Mouse (Mus musculus) splenic B cell, adult 2 months (primary cell): ENCODE measurements around the gene Epb41l2.

Source experiments
- DNase-seq: peaks from one replicate; pipeline ENCODE4 v3.0.0-alpha.2; 2011; ENCODE audit warnings: low read depth, low spot score
- H3K27me3 ChIP-seq: 2 replicates; pipeline ENCODE4 v1.6.1; 2012; ENCODE audit warnings: mild to moderate bottlenecking, low read length, moderate library complexity, mixed read lengths; ENCODE audit not compliant: control insufficient read depth, poor library complexity, insufficient read depth, severe bottlenecking
- H3K36me3 ChIP-seq: 2 replicates; pipeline ENCODE4 v1.6.1; 2012; ENCODE audit warnings: mild to moderate bottlenecking, low read length, moderate library complexity, mixed read lengths; ENCODE audit not compliant: control insufficient read depth, poor library complexity, insufficient read depth, severe bottlenecking

The Epb41l2 gene

DNA sequence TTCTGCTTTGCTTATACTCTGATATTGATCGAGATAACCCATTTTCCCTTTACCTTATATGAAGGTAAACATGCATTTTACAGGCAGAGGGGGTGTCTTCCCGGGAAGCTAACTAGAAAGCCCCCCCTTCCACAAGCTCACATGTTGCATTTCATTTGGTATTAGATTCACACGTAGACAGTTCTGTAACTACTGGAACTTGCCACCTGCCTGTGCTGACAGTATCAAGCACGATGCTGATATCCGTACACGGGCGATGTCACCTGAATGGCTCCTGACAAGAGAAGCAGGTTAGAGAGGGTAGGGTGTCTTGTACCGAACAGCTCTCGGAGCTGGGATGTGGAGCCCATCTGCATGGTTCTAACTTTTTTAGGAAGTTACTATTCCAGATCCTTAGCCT lies 41.0 kb downstream of the Epb41l2 start:
- no peak for DNase-seq
- Histone ChIP-seq H3K27me3 (no peaks in the 10 kb centered on the region), H3K36me3 (no peaks in the 10 kb centered on the region)

DNA sequence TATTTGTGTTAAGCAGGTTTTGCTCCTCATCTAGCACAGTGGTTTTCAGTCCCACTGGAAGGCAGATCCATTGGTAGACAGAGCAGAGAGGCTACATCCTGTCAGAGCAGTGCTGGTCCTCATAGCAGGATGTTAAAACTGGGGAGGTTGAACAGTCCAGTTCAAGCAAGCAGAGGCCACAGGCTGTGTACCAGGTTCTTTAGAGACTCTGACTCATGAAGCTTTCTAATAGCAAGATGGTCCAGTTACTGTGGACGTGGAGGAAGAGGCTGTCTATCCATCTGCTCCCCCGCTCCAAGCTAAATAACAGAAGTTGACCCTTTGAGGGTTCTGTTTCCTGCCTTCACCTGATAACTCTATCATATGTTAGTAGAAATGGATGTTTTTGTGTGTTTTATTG lies 41.8 kb downstream of the Epb41l2 start:
- no peaks in the 10 kb centered on the region for H3K27me3 ChIP-seq
- H3K36me3 ChIP-seq: no peaks in the 10 kb centered on the region
- DNase-seq: no peak

DNA sequence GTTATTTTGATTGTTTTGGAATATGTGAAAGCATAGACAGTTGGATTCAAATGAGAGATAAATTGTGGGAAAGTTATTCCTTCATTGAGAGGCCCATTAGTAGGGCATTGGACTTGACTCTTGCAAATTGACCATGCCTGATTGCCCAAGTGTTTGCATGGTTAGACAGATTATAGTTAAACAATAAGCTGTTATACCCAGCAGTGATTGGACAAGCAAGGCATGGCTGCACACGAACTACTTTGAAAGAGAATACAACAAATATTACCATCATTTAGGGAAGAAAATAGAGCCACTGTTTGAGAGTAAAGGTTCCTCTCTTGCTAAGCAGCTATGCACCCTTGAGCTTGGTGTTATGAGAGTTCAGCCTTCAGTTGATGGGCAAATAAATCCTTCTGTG lies 43.3 kb downstream of the Epb41l2 start:
- no peaks in the 10 kb centered on the region for H3K27me3 ChIP-seq
- no peak for DNase-seq
- no peaks in the 10 kb centered on the region for H3K36me3 ChIP-seq

DNA sequence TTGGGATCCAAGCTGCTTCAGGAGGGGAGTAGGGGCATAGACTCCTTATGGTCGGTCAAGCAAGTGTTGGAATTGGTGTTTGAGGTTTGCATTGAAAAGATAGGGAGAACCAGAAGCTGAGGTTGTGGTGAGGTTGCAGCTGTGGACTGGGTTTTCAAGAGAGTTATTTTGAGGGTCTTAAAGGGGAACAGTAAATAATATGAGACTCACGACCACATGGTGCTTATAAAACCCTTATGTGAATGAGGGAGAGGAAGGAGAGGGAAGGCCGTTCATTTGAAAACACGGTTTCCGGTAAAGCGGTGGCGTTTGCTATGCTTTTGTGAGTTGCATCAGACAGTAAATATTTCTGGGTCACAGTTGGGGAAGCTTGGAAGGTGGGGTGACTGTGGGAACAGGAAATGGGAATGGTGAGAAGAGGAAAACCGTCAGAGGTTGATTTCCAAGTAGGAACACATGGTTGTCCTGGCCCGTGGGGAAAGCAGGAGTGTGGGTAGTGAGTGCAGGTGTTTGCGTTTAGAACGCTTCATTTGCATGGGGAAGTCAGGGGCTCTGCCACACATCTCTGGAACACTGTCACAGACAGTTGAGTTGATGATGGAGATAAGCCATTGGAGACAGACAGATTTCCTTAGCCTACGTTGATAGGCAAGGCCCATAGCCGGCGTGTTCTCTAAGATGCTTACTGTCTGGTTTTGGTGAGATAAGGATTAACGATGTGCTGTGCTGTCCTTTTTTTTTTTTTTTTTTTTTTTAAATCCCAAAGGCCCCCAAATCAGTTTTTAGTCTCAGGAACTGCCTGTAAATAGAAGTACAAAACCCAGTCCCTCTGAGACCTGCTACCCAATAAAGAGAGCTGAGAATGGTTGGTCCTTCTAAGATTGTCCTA lies 44.5 kb downstream of the Epb41l2 start:
- DNase-seq: peak; percentile 34
- Histone ChIP-seq H3K27me3 (no peaks in the 10 kb centered on the region), H3K36me3 (no peaks in the 10 kb centered on the region)

DNA sequence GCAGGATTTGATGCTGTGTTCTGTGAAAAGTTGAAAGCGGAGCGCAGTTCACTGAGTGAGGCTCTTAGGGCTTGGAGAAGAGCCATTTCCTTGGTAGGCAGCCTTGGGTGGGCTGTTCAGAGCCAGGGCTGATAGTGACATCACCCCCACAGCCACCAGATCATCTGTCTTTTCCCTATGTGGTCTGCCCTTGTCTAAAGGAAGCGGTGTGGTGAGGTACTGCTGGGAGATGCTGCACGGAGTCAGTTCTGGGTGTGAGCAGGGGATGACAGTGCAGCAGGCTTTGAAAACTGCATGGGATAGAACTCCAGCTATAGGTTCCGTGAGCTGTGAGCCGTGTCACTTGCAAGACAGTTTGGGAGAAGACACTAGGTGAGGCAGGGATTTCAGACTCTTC lies 45.1 kb downstream of the Epb41l2 start:
- Histone ChIP-seq H3K27me3 (no peaks in the 10 kb centered on the region), H3K36me3 (no peaks in the 10 kb centered on the region)
- DNase-seq: peak; percentile 9

DNA sequence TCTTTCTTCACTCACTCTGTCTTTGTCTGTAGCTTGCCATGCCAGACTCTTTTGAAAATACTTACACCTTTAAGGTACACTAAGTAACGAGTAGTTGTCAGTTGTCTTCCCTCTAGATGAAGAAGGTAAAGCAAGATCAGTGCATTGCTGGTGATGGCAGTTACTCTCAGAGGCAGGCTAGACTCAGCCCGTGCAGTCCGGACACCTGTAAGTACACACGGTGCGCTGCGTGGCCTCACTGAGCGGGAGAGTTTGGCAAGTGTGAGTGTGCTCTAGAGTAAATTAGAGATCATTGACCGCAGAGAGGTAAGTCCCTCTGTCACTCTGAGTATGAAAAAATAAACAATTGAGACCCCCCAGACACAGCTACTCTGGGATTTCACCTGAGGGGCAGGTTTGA lies 46.0 kb downstream of the Epb41l2 start:
- Histone ChIP-seq H3K36me3 (no peaks in the 10 kb centered on the region), H3K27me3 (no peaks in the 10 kb centered on the region)
- DNase-seq: no peak

DNA sequence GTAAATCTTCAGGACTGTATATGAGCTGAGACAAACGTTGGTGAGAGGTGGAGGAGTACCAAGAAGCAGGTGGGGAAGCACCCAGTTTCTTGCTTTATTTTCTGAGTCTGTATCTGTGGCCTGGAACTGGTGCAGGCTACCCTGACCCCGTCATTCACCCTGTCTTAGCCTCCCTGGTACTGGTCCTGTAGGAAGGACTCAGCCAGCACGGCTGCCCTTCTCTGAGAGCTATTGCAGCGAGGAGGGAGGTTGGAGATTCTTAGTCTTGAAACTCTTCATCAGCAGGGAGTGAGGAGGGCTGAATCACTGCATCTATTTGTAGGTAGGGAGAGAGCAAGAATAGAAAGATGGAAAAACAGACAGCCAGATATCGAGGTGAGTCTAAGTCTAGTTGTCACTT lies 47.1 kb downstream of the Epb41l2 start:
- Histone ChIP-seq H3K36me3 (no peaks in the 10 kb centered on the region), H3K27me3 (no peaks in the 10 kb centered on the region)
- DNase-seq: no peak

DNA sequence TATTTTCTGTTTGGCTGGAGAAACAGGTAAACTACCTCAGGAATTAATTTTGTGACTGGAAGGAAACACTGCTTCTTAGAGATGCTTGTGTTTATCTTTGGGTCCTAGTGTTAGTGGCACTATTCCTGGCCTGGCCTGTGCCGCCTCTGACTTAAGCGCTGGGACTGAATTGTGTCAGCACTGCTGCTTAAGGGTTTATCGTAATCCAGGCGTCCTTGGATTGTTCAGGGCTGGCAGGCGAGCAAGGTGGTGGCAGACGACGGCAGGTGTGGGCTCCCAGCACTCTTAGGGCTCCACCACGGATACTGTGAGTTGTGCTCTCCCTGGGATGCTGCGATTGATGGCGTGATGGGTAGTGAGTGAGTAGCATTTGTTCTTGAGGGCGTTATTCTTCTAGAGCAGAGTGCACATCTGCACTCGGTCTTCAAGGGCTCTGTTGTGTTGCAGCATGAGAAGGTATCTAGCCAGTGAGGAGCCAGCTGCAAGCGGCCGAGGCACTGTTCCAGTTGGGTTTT lies 48.6 kb downstream of the Epb41l2 start:
- DNase-seq: no peak
- no peaks in the 10 kb centered on the region for H3K27me3 ChIP-seq
- H3K36me3 ChIP-seq: no peaks in the 10 kb centered on the region

DNA sequence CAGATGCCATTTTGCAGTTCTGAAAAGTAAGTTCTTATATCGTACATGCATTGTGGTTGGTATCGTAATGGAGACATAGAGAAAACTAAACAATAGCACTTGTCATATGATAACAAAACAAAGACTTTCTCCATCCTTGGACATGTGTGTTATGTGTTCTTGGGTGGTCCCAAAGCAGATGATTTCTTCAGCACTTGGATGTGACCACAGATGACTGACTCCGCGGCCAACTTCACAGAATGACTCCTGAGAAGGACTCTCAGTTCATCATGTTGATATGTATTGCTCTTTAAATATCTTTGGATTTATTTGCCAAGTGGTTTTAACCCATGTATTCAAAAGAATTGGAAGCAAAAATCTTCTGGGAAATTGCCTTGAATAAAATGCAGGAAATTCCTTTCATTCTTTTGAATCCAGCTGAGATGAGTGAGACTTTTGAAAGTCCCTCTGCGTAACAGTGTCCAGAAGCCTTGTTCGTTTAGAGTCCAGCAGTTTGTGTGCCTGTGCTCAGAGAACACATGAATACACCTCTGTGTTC lies 52.3 kb downstream of the Epb41l2 start:
- Histone ChIP-seq H3K27me3 (no peaks in the 10 kb centered on the region), H3K36me3 (no peaks in the 10 kb centered on the region)
- no peak for DNase-seq

DNA sequence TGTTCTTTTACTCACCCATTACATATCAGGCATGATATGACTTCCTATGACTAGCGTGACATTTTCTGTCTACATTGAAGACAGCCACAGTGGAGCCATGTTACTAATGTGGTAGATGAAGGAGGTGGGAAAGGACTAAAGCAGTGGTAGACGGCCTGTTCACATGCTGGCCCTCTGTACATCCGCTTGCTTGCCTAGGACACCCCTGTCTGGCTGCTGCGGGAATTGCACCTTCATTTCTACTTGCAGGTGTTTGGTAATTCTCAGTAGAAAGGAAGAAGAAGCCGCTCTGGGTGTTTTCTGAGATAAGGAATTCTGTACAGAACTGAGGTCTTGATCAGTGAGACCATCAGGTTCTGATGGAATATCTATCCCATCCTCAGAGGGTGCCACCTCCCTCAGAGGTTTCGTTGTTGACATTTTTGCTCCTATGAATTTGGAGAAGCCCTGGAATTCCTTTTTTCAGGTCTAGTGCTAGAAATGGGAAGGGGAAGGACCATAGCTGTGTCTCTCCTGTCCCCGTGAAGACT lies 55.7 kb downstream of the Epb41l2 start:
- Histone ChIP-seq H3K36me3 (no peaks in the 10 kb centered on the region), H3K27me3 (no peaks in the 10 kb centered on the region)
- peak; percentile 63 for DNase-seq

DNA sequence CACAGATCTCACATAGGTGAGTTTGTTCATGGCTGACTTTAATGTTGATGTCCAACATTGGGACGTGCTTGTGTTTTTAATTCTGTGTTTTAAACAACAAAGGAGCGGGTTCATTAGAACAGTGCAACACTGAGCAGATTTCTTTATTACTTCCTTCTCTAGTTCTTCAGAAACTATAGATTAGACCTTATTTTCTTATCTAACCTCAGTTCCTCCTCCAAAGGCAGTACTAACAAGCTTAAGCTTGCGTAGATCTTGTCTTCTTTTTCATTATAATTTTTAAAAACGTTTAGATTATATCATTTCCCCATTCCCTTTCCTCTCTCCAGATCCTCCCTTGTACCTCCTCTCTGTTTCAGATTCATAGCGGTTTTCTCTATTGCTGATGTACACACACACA lies 57.1 kb downstream of the Epb41l2 start:
- no peaks in the 10 kb centered on the region for H3K36me3 ChIP-seq
- H3K27me3 ChIP-seq: no peaks in the 10 kb centered on the region
- no peak for DNase-seq

DNA sequence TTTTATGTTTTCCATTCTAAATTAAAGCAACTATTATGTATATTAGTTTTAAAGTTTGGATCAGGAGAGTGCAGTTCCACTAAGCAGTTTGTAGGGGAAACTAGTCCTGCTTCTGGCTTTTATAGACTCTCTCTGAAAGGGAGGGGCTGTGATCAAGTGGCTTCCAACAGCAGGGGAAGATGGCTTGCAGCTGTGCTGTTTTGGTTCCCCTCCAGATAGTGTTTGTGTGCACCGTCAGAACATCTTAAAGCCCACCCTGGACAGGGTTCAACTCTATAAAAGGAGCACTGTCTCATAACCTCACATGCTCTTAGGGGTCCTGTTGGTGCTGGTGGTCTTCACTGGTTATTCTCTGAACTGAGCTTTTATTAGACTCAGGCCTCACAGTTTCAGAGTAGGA lies 66.5 kb downstream of the Epb41l2 start:
- no peak for DNase-seq
- Histone ChIP-seq H3K36me3 (no peaks in the 10 kb centered on the region), H3K27me3 (no peaks in the 10 kb centered on the region)

DNA sequence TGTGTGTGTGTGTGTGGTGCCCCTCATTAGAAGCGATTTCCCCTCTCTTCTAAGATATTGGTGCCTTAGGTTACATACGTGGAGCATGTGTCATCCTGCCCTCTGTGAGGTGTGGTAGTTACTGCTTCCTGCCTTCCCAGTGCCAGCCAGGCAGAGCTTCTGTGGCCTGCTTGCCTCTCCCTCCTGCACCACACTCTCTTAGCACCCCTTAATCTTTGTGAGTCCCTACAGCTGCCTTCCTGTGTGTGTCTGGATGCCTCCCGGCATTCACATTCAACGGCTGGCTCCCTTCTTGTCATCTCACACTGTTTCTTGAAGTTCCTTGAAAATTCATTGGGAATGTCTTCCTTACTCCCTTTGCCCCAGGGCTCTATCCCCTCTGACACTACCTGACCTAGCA lies 67.2 kb downstream of the Epb41l2 start:
- H3K27me3 ChIP-seq: no peaks in the 10 kb centered on the region
- no peaks in the 10 kb centered on the region for H3K36me3 ChIP-seq
- no peak for DNase-seq

DNA sequence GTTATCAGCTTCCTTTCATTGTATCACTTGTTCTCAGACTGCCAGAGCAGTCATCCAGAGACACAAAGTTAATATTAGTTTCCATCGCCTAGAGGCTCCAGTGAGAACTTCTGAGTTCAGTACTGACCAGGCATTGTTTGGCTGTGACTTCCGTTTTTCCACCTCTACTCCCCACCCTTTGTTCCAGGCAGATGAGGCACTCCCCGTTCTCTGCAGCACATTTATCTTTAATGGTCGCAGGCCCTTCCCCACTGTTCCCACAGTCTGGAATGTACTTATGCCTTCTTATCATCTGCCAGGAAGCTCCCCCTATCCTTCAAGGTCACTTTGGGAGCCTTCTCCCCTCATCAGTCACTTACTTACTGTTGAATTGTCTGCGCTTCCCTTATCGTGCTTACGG lies 67.9 kb downstream of the Epb41l2 start:
- Histone ChIP-seq H3K27me3 (no peaks in the 10 kb centered on the region), H3K36me3 (no peaks in the 10 kb centered on the region)
- DNase-seq: no peak

DNA sequence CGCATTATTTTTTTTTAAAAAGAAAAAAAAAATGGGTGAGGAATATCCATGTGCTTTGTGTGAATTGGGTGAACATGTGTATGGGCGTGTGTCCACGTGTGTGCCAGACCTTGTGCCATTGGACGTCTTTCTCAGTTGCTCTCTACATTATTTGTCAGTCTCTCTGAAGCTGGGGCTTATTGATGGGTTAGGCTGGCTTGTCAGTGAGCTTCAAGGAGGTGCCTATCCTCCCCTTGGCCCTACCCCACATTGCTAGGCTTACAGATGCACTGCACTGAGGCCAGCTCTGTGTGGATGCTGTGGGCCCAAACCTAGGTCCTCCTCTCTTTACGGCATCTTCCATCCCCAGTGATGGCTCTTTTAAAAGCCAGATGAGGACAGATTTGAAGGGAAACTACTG lies 69.1 kb downstream of the Epb41l2 start:
- no peaks in the 10 kb centered on the region for H3K36me3 ChIP-seq
- no peaks in the 10 kb centered on the region for H3K27me3 ChIP-seq
- no peak for DNase-seq
